24 mouse cellular contexts compared by ENCODE assay signal in the genomic region with DNA sequence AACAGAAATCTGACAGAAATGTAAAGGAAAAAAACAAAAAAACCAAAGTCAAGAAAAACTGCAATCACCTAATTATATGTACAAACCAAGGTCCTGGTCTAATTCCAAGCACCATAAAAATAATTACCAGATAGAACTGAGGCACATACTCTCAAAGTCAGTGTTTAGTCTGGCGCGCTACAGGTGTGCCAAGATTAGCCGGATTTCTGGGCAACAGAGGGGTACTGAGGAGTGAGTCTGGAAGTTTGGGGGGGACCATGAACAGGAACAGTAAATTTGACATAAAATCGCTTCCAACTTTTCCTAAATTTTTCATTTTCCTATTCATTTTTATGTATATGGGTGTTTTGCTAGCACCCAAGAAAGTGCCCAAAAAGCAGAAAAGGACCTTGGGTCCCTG. TPM values are rescaled to one million over a fixed set of nuclear protein-coding genes. Genes with fewer than 3 reads are reported as not detected.
DNase-seq lines count a peak whose midpoint lies in the region; ATAC-seq and TF ChIP-seq lines count a peak whose summit lies in the region.
"Had no signal": no experiment of that assay in that cellular context is flagged by ENCODE, and none has a peak within 500 bp of the region (broad histone marks: within the 10 kb centered on the region; RNA-seq: fewer than 3 reads in every experiment).

No protein-coding gene starts in this region.

- TF ChIP-seq EP300 in CH12.LX (IDR thresholded peaks at IDR 0.05; ENCODE audit: low read length), result no peak

- H3K4me1 ChIP-seq in midbrain, embryonic 11.5 days (ENCODE audit: control insufficient read depth, insufficient read depth, low read length), result no peaks in the 10 kb centered on the region
- no peaks in the 10 kb centered on the region for H3K4me1 ChIP-seq in midbrain, embryonic 14.5 days (ENCODE audit: control insufficient read depth, insufficient read depth, low read length)
- no peaks in the 10 kb centered on the region for H3K4me1 ChIP-seq in CH12.LX (ENCODE audit: control insufficient read depth in 1 of 2, insufficient read depth in 2 of 2)

- WGBS in midbrain, embryonic 11.5 days, result 90% methylated on average over 4 of the region's 4 CpGs
- WGBS in midbrain, embryonic 14.5 days, result 95% methylated on average over 4 of the region's 4 CpGs

- H3K9ac ChIP-seq in midbrain, embryonic 11.5 days (ENCODE audit: low read length), result no peak overlapping the region
- no peak overlapping the region for H3K9ac ChIP-seq in midbrain, embryonic 14.5 days (replicated peaks; ENCODE audit: low read length)
- no peak overlapping the region for H3K9ac ChIP-seq in CH12.LX (ENCODE audit: insufficient read depth, low read depth)

- H3K79me2 ChIP-seq in CH12.LX (replicated peaks; ENCODE audit: control insufficient read depth, extremely low read depth, insufficient read depth, poor library complexity, severe bottlenecking), result 0 out of 2 replicates have a peak, but pooled peaks cover under 1% of the 10 kb centered on the region

- no peak for TF ChIP-seq CTCF in CH12.LX (conservative IDR thresholded peaks at IDR 0.05 in 1 of 2, IDR thresholded peaks at IDR 0.05 in 1 of 2; ENCODE audit: low read depth in 2 of 2, low read length in 2 of 2)

- peak; percentile 1 for DNase-seq in cerebellum, adult 9-10 months
- no peak for DNase-seq in cerebellum, adult 9-11 months
- peak; percentile 75 for DNase-seq in heart, adult 11 months
- no peak for DNase-seq in heart, postnatal 4 days
- peak; percentile 62 for DNase-seq in midbrain, embryonic 11.5 days (ENCODE audit: low spot score, missing footprints)
- no peak for DNase-seq in midbrain, embryonic 14.5 days
- no peak for DNase-seq in CH12.LX (ENCODE audit: extremely low read depth)
- no peak for DNase-seq in spleen, postnatal 10 days (ENCODE audit: low spot score in 2 of 2)
- DNase-seq: adrenal gland, adult 2 months; adrenal gland, adult 8-10 months; adrenal gland, postnatal 10 days; adrenal gland, postnatal 14 days; adrenal gland, postnatal 25 days; adrenal gland, postnatal 36 days; B cell, adult 2 months; cerebellum, adult 11 months; cerebellum, adult 11-12 months; cerebellum, adult 18-20 months had no signal

- no peak overlapping the region for H3K4me2 ChIP-seq in midbrain, embryonic 11.5 days
- no peak overlapping the region for H3K4me2 ChIP-seq in midbrain, embryonic 14.5 days (ENCODE audit: low read length)
- H3K4me2 ChIP-seq in CH12.LX (ENCODE audit: insufficient read depth, low read depth, poor library complexity, severe bottlenecking), result no peak overlapping the region

- no peak for TF ChIP-seq POLR2A in CH12.LX (IDR thresholded peaks at IDR 0.05; ENCODE audit: low read depth, low read length)

- no peaks in the 10 kb centered on the region for H3K9me3 ChIP-seq in midbrain, embryonic 11.5 days (ENCODE audit: control insufficient read depth, low read length)
- H3K9me3 ChIP-seq in midbrain, embryonic 14.5 days (ENCODE audit: control insufficient read depth, low read length), result no peaks in the 10 kb centered on the region
- no peaks in the 10 kb centered on the region for H3K9me3 ChIP-seq in CH12.LX (replicated peaks; ENCODE audit: low read length)
- H3K9me3 ChIP-seq: G1E had no signal

- dilution Hi-C loops in CH12.LX (cut with MboI; ENCODE audit: extremely low pct_ligation_motif_present, extremely low pct_unique_long_range_greater_than_20kb, low sequenced_read_pairs), result loop anchor here (25.0 kb wide), 1 partner anchor 159 kb away; no protein-coding TSS in a partner anchor

- no peak for TF ChIP-seq RAD21 in CH12.LX (IDR thresholded peaks at IDR 0.05; ENCODE audit: low read depth, low read length)

- ATAC-seq in midbrain, embryonic 11.5 days (ENCODE audit: low FRiP score), result no peak
- no peak for ATAC-seq in midbrain, embryonic 14.5 days (ENCODE audit: low FRiP score, low TSS enrichment)
- ATAC-seq: activated CD4-positive, CD25-positive, alpha-beta regulatory T cell, adult 4 months; CD4-positive, CD25-positive, alpha-beta regulatory T cell, adult 4 months; Patski had no signal

- no peak overlapping the region for H3K4me3 ChIP-seq in midbrain, embryonic 11.5 days (ENCODE audit: low read depth, low read length)
- H3K4me3 ChIP-seq in midbrain, embryonic 14.5 days (replicated peaks; ENCODE audit: low read depth, low read length), result no peak overlapping the region
- no peak overlapping the region for H3K4me3 ChIP-seq in CH12.LX (replicated peaks in 1 of 3; ENCODE audit: low read depth in 2 of 3, low read length in 2 of 3, poor library complexity in 1 of 3)

- no peaks in the 10 kb centered on the region for H3K27me3 ChIP-seq in midbrain, embryonic 11.5 days (ENCODE audit: control insufficient read depth, insufficient read depth, low read length)
- H3K27me3 ChIP-seq in midbrain, embryonic 14.5 days (ENCODE audit: control insufficient read depth, insufficient read depth, low read length), result no peaks in the 10 kb centered on the region
- H3K27me3 ChIP-seq in CH12.LX (replicated peaks), result no peaks in the 10 kb centered on the region
- H3K27me3 ChIP-seq: Patski had no signal

- no peak overlapping the region for H3K27ac ChIP-seq in midbrain, embryonic 11.5 days (ENCODE audit: low read depth, low read length)
- H3K27ac ChIP-seq in midbrain, embryonic 14.5 days (replicated peaks; ENCODE audit: low read depth, low read length), result no peak overlapping the region
- H3K27ac ChIP-seq in CH12.LX (ENCODE audit: insufficient read depth, low read depth), result no peak overlapping the region

- in situ Hi-C loops in CH12.LX (cut with MboI; ENCODE audit: low pct_ligation_motif_present, low pct_unique_long_range_greater_than_20kb, low sequenced_read_pairs), result no loop called here

- H3K36me3 ChIP-seq in midbrain, embryonic 11.5 days (ENCODE audit: control insufficient read depth, insufficient read depth, low read length), result peaks cover 21% of the 10 kb centered on the region
- H3K36me3 ChIP-seq in midbrain, embryonic 14.5 days (ENCODE audit: control insufficient read depth, insufficient read depth, low read length), result peaks cover 44% of the 10 kb centered on the region
- peaks cover 39 to 56% of the 10 kb centered on the region in 2 experiments for H3K36me3 ChIP-seq in CH12.LX (replicated peaks in 1 of 2; ENCODE audit: control insufficient read depth in 1 of 2, insufficient read depth in 1 of 2, low read length in 1 of 2)

TF ChIP-seq in CH12.LX, 34 proteins besides CTCF, POLR2A, EP300 and RAD21:
- TF ChIP-seq USF1 (IDR thresholded peaks at IDR 0.05; ENCODE audit: low read depth, low read length), result no peak
- TF ChIP-seq RCOR1 (conservative IDR thresholded peaks at IDR 0.05; ENCODE audit: low read depth, low read length), result no peak
- peak; percentile 31; the same call in 1 of the 2 replicates for TF ChIP-seq CHD2 (IDR thresholded peaks at IDR 0.05; ENCODE audit: low read length)
- no peak for TF ChIP-seq NELFE (IDR thresholded peaks at IDR 0.05; ENCODE audit: low read depth, low read length)
- no peak for TF ChIP-seq PAX5 (IDR thresholded peaks at IDR 0.05; ENCODE audit: low read length)
- TF ChIP-seq NRF1 (IDR thresholded peaks at IDR 0.05; ENCODE audit: low read depth, low read length), result no peak
- peak; percentile 17; the same call in 1 of the 2 replicates for TF ChIP-seq POLR2AphosphoS2 (IDR thresholded peaks at IDR 0.05; ENCODE audit: low read depth, low read length)
- no peak for TF ChIP-seq MXI1 (IDR thresholded peaks at IDR 0.05; ENCODE audit: low read depth, low read length)
- TF ChIP-seq ZNF384 (IDR thresholded peaks at IDR 0.05; ENCODE audit: low read depth, low read length), result no peak
- TF ChIP-seq BHLHE40 (IDR thresholded peaks at IDR 0.05; ENCODE audit: low read depth, low read length), result no peak
- no peak for TF ChIP-seq ETS1 (conservative IDR thresholded peaks at IDR 0.05; ENCODE audit: low read depth, low read length)
- TF ChIP-seq USF2 (conservative IDR thresholded peaks at IDR 0.05; ENCODE audit: low read depth, low read length), result no peak
- TF ChIP-seq ZC3H11A (IDR thresholded peaks at IDR 0.05; ENCODE audit: low read depth, low read length), result no peak
- no peak for TF ChIP-seq MEF2A (IDR thresholded peaks at IDR 0.05; ENCODE audit: borderline replicate concordance, low read depth, low read length)
- peak; percentile 47; the same call in 1 of the 2 replicates for TF ChIP-seq ZMIZ1 (IDR thresholded peaks at IDR 0.05; ENCODE audit: low read depth, low read length)
- no peak for TF ChIP-seq MAZ (IDR thresholded peaks at IDR 0.05; ENCODE audit: low read depth, low read length)
- no peak for TF ChIP-seq IRF4 (IDR thresholded peaks at IDR 0.05; ENCODE audit: low read depth, low read length)
- no peak for TF ChIP-seq MYC (IDR thresholded peaks at IDR 0.05; ENCODE audit: low read depth, low read length)
- TF ChIP-seq ELF1 (IDR thresholded peaks at IDR 0.05; ENCODE audit: low read depth, low read length), result no peak
- TF ChIP-seq HCFC1 (IDR thresholded peaks at IDR 0.05; ENCODE audit: low read depth, low read length), result no peak
- no peak for TF ChIP-seq MAFK (IDR thresholded peaks at IDR 0.05; ENCODE audit: insufficient replicate concordance, low read length)
- no peak for TF ChIP-seq SMC3 (IDR thresholded peaks at IDR 0.05; ENCODE audit: low read depth, low read length)
- TF ChIP-seq JUN (IDR thresholded peaks at IDR 0.05; ENCODE audit: insufficient read depth, low read depth, low read length), result no peak
TF ChIP-seq in CH12.LX: peak in this region for 3.

RNA-seq across cellular contexts. Expression of gene Ncl, which starts 13.2 kb away (rescaled TPM):
- total RNA-seq in heart, postnatal 4 days (2021), result 100 to 1,000 TPM; 203 to 206 TPM
- 339 and 375 TPM in 2 replicates for polyA plus RNA-seq in midbrain, embryonic 11.5 days (2014; fragmentation: Nextera tagmentation; extraction: Ambion mirVana)
- 153 and 154 TPM in 2 replicates for polyA plus RNA-seq in midbrain, embryonic 14.5 days (2014; fragmentation: Nextera tagmentation; extraction: Ambion mirVana)
- total RNA-seq in CH12.LX (2012; rRNA removed) (359 and 490 TPM in 2 replicates), CH12.LX (2014; rRNA removed) (176 and 184 TPM in 2 replicates)
- 2,617 and 2,771 TPM in 2 replicates for polyA plus RNA-seq in CH12.LX (2012; ENCODE audit: insufficient read length, low read depth)

RNA-seq across cellular contexts. Expression of gene B3gnt7, which starts 43.3 kb away (rescaled TPM):
- total RNA-seq in heart, postnatal 4 days (2021), result 1 to 10 TPM in 1 of 2 experiments, under 1 TPM in 1; 0.98 to 1.1 TPM
- 2.0 and 2.5 TPM in 2 replicates for polyA plus RNA-seq in midbrain, embryonic 11.5 days (2014; fragmentation: Nextera tagmentation; extraction: Ambion mirVana)
- 5.9 and 7.0 TPM in 2 replicates for polyA plus RNA-seq in midbrain, embryonic 14.5 days (2014; fragmentation: Nextera tagmentation; extraction: Ambion mirVana)
- total RNA-seq in CH12.LX (2012; rRNA removed), result 0.08 and 0.17 TPM in 2 replicates
- total RNA-seq in CH12.LX (2014; rRNA removed), result not detected in 2 replicates
- not detected in 2 replicates for polyA plus RNA-seq in CH12.LX (2012; ENCODE audit: insufficient read length, low read depth)
- total RNA-seq: MEL had no signal
- polyA plus RNA-seq: C2C12; CD4-positive, CD25-positive, alpha-beta regulatory T cell, adult 4 months; G1E had no signal

Comparison
In these comparisons a context has a peak if more than half of its experiments do, and no peak if none do; other contexts are left out.
1. DNase-seq: peak in cerebellum, adult 9-10 months (single experiment), heart, adult 11 months (single experiment) and midbrain, embryonic 11.5 days (single experiment); none in cerebellum, adult 9-11 months (single experiment), heart, postnatal 4 days (single experiment), midbrain, embryonic 14.5 days (single experiment), CH12.LX (single experiment) and spleen, postnatal 10 days (0 of 2).